Comparison of ENCODE assay signal across 16 mouse cellular contexts in the genomic region with DNA sequence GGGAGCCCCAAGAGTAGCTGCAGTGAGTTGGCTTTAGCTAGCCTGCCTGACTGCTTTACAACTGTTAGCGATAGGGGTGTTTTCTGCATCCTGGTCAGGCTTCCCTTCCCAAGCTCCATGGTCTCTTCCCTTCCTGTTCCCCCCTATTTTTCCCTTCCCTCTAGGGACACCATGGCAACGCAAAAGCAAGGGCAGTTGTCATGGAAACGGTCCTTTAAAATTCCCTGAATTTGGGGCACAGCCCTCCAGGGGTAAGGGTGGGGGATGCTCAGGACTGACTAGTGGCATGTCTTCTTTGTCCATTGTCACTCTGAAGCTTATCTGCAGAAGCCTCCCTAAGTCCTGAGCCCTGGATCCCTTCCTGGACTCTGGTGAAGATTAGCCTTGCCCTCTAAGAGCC. TPM values are rescaled to one million over a fixed set of nuclear protein-coding genes. Genes with fewer than 3 reads are reported as not detected.
DNase-seq lines count a peak whose midpoint lies in the region; ATAC-seq and TF ChIP-seq lines count a peak whose summit lies in the region.
"Had no signal": no experiment of that assay in that cellular context is flagged by ENCODE, and none has a peak within 500 bp of the region (broad histone marks: within the 10 kb centered on the region; RNA-seq: fewer than 3 reads in every experiment).

No protein-coding gene starts in this region.

- H3K27me3 ChIP-seq in hindbrain, embryonic 10.5 days (ENCODE audit: insufficient read depth, poor library complexity, severe bottlenecking) = no peaks in the 10 kb centered on the region
- H3K27me3 ChIP-seq in hindbrain, embryonic 14.5 days (ENCODE audit: control insufficient read depth, insufficient read depth, low read length) = no peaks in the 10 kb centered on the region
- no peaks in the 10 kb centered on the region for H3K27me3 ChIP-seq in forebrain, embryonic 13.5 days
- no peaks in the 10 kb centered on the region for H3K27me3 ChIP-seq in intestine, embryonic 16.5 days (replicated peaks; ENCODE audit: control insufficient read depth, insufficient read depth, low read length)

- H3K9me3 ChIP-seq in hindbrain, embryonic 10.5 days = no peaks in the 10 kb centered on the region
- no peaks in the 10 kb centered on the region for H3K9me3 ChIP-seq in hindbrain, embryonic 14.5 days (ENCODE audit: control insufficient read depth, low read length)
- H3K9me3 ChIP-seq in forebrain, embryonic 13.5 days (replicated peaks) = no peaks in the 10 kb centered on the region
- no peaks in the 10 kb centered on the region for H3K9me3 ChIP-seq in intestine, embryonic 16.5 days (ENCODE audit: control insufficient read depth, low read length)

- peaks cover 48% of the 10 kb centered on the region for H3K4me1 ChIP-seq in hindbrain, embryonic 10.5 days (replicated peaks)
- peaks cover 39% of the 10 kb centered on the region for H3K4me1 ChIP-seq in hindbrain, embryonic 14.5 days (replicated peaks; ENCODE audit: control insufficient read depth, insufficient read depth, low read length)
- H3K4me1 ChIP-seq in forebrain, embryonic 13.5 days = peaks cover 42% of the 10 kb centered on the region
- H3K4me1 ChIP-seq in intestine, embryonic 16.5 days (ENCODE audit: control insufficient read depth, insufficient read depth, low read length) = peaks cover 3% of the 10 kb centered on the region; the same call in 1 of the 2 replicates
- H3K4me1 ChIP-seq in olfactory bulb, adult 2 months (ENCODE audit: control insufficient read depth, insufficient read depth, low read length) = peaks cover 34% of the 10 kb centered on the region

- H3K4me3 ChIP-seq in hindbrain, embryonic 10.5 days = no peak overlapping the region
- H3K4me3 ChIP-seq in hindbrain, embryonic 14.5 days (replicated peaks; ENCODE audit: low read length) = no peak overlapping the region
- H3K4me3 ChIP-seq in forebrain, embryonic 13.5 days = no peak overlapping the region
- no peak overlapping the region for H3K4me3 ChIP-seq in intestine, embryonic 16.5 days (ENCODE audit: low read length)
- H3K4me3 ChIP-seq in olfactory bulb, adult 2 months (ENCODE audit: insufficient read depth, low read depth, low read length) = no peak overlapping the region

- 34% methylated on average over 3 of the region's 3 CpGs for WGBS in hindbrain, embryonic 10.5 days
- 23% methylated on average over 3 of the region's 3 CpGs for WGBS in hindbrain, embryonic 14.5 days
- WGBS in forebrain, embryonic 13.5 days = 38% methylated on average over 3 of the region's 3 CpGs
- WGBS in intestine, embryonic 16.5 days = 62% methylated on average over 3 of the region's 3 CpGs
- 33% methylated on average over 3 of the region's 3 CpGs for WGBS in olfactory bulb, adult 2 months

- no peak for ATAC-seq in hindbrain, embryonic 14.5 days (ENCODE audit: low FRiP score)
- ATAC-seq in forebrain, embryonic 13.5 days = no peak
- peak; percentile 34; the same call in 1 of the 2 replicates for ATAC-seq in intestine, embryonic 16.5 days

- peaks cover 59% of the 10 kb centered on the region for H3K36me3 ChIP-seq in hindbrain, embryonic 10.5 days
- H3K36me3 ChIP-seq in hindbrain, embryonic 14.5 days (replicated peaks; ENCODE audit: control insufficient read depth, insufficient read depth) = peaks cover 62% of the 10 kb centered on the region
- H3K36me3 ChIP-seq in forebrain, embryonic 13.5 days (ENCODE audit: poor library complexity, severe bottlenecking) = peaks cover 64% of the 10 kb centered on the region
- no peaks in the 10 kb centered on the region for H3K36me3 ChIP-seq in intestine, embryonic 16.5 days (ENCODE audit: control insufficient read depth, insufficient read depth, low read length)

- TF ChIP-seq POLR2A in olfactory bulb, adult 2 months (IDR thresholded peaks at IDR 0.05; ENCODE audit: insufficient read depth, low read depth, low read length) = no peak

- DNase-seq in hindbrain, embryonic 10.5 days (ENCODE audit: low spot score) = peak; percentile 20
- no peak for DNase-seq in hindbrain, embryonic 14.5 days (ENCODE audit: low spot score)
- no peak for DNase-seq in thymus, adult 18-20 months
- no peak for DNase-seq in adrenal gland, postnatal 36 days
- no peak for DNase-seq in spleen, postnatal 14 days (ENCODE audit: low spot score in 2 of 2)
- DNase-seq: kidney, adult 8-10 months had no signal

- H3K9ac ChIP-seq in hindbrain, embryonic 14.5 days = no peak overlapping the region
- no peak overlapping the region for H3K9ac ChIP-seq in forebrain, embryonic 13.5 days
- no peak overlapping the region for H3K9ac ChIP-seq in intestine, embryonic 16.5 days (ENCODE audit: low read depth, low read length)

- peak overlapping the region; percentile 88 for H3K27ac ChIP-seq in hindbrain, embryonic 10.5 days
- no peak overlapping the region for H3K27ac ChIP-seq in hindbrain, embryonic 14.5 days
- H3K27ac ChIP-seq in forebrain, embryonic 13.5 days = peak overlapping the region; percentile 51; the same call in 1 of the 2 replicates
- H3K27ac ChIP-seq in intestine, embryonic 16.5 days (ENCODE audit: low read length) = no peak overlapping the region
- H3K27ac ChIP-seq in olfactory bulb, adult 2 months (ENCODE audit: insufficient read depth, low read depth, low read length) = peak overlapping the region; percentile 27

- TF ChIP-seq CTCF in olfactory bulb, adult 2 months (IDR thresholded peaks at IDR 0.05; ENCODE audit: insufficient read depth, low read depth, low read length) = no peak

- H3K4me2 ChIP-seq in hindbrain, embryonic 14.5 days (replicated peaks) = no peak overlapping the region
- H3K4me2 ChIP-seq in forebrain, embryonic 13.5 days = no peak overlapping the region; the same call in 1 of the 2 replicates
- H3K4me2 ChIP-seq in intestine, embryonic 16.5 days (ENCODE audit: low read depth, low read length) = 0 out of 2 replicates have a peak overlapping the region, but pooled peaks have one; percentile 16

RNA-seq across cellular contexts. Expression of a gene that starts 14.6 kb away (rescaled TPM):
- 37.7 and 56.5 TPM in 2 replicates for polyA plus RNA-seq in hindbrain, embryonic 10.5 days (2016; fragmentation: Nextera tagmentation; extraction: Ambion mirVana)
- polyA plus RNA-seq in hindbrain, embryonic 14.5 days (2014; fragmentation: Nextera tagmentation; extraction: Ambion mirVana) = 124 and 125 TPM in 2 replicates
- 82.3 and 85.8 TPM in 2 replicates for polyA plus RNA-seq in forebrain, embryonic 13.5 days (2015; fragmentation: Nextera tagmentation; extraction: Ambion mirVana)
- 7.5 and 8.4 TPM in 2 replicates for polyA plus RNA-seq in intestine, embryonic 16.5 days (2015; fragmentation: Nextera tagmentation; extraction: Ambion mirVana)
- not detected in 2 replicates for polyA plus RNA-seq in olfactory bulb, adult 2 months (2012; ENCODE audit: insufficient read depth, insufficient read length, low replicate concordance, missing spikeins)
- total RNA-seq in adrenal gland, postnatal 36 days (2021) = 10 to 100 TPM; 16.6 to 19.9 TPM
- total RNA-seq: MEL had no signal
- polyA plus RNA-seq: liver, adult 2 months had no signal

RNA-seq across cellular contexts. Expression of a gene that starts 20.3 kb away (rescaled TPM):
- 26.8 and 44.9 TPM in 2 replicates for polyA plus RNA-seq in hindbrain, embryonic 10.5 days (2016; fragmentation: Nextera tagmentation; extraction: Ambion mirVana)
- 88.9 and 90.0 TPM in 2 replicates for polyA plus RNA-seq in hindbrain, embryonic 14.5 days (2014; fragmentation: Nextera tagmentation; extraction: Ambion mirVana)
- polyA plus RNA-seq in forebrain, embryonic 13.5 days (2015; fragmentation: Nextera tagmentation; extraction: Ambion mirVana) = 60.5 and 61.6 TPM in 2 replicates
- 5.1 and 5.8 TPM in 2 replicates for polyA plus RNA-seq in intestine, embryonic 16.5 days (2015; fragmentation: Nextera tagmentation; extraction: Ambion mirVana)
- polyA plus RNA-seq in olfactory bulb, adult 2 months (2012; ENCODE audit: insufficient read depth, insufficient read length, low replicate concordance, missing spikeins) = not detected in 2 replicates
- 1 to 10 TPM; 2.5 to 8.7 TPM for total RNA-seq in adrenal gland, postnatal 36 days (2021)

RNA-seq across cellular contexts. Expression of a gene that starts 41.7 kb away (rescaled TPM):
- not detected in 2 replicates for polyA plus RNA-seq in hindbrain, embryonic 10.5 days (2016; fragmentation: Nextera tagmentation; extraction: Ambion mirVana)
- polyA plus RNA-seq in hindbrain, embryonic 14.5 days (2014; fragmentation: Nextera tagmentation; extraction: Ambion mirVana) = not detected in 2 replicates
- polyA plus RNA-seq in forebrain, embryonic 13.5 days (2015; fragmentation: Nextera tagmentation; extraction: Ambion mirVana) = not detected in 2 replicates
- not detected in 2 replicates for polyA plus RNA-seq in intestine, embryonic 16.5 days (2015; fragmentation: Nextera tagmentation; extraction: Ambion mirVana)
- polyA plus RNA-seq in olfactory bulb, adult 2 months (2012; ENCODE audit: insufficient read depth, insufficient read length, low replicate concordance, missing spikeins) = not detected in 2 replicates
- not detected for total RNA-seq in adrenal gland, postnatal 36 days (2021)
- total RNA-seq: gastrocnemius, postnatal 4 days; liver, adult 2 months; MEL had no signal
- polyA plus RNA-seq: cerebellum, adult 2 months; embryonic facial prominence, embryonic 11.5 days; heart, postnatal 0 days; liver, adult 2 months; lung, embryonic 16.5 days had no signal

Comparison
In these comparisons a context has a peak if more than half of its experiments do, and no peak if none do; other contexts are left out.
1. H3K27ac ChIP-seq: peak in hindbrain, embryonic 10.5 days (single experiment), forebrain, embryonic 13.5 days (single experiment) and olfactory bulb, adult 2 months (single experiment); none in hindbrain, embryonic 14.5 days (single experiment) and intestine, embryonic 16.5 days (single experiment).